Mouse (Mus musculus): ENCODE results near the gene Tent4a.

DNA sequence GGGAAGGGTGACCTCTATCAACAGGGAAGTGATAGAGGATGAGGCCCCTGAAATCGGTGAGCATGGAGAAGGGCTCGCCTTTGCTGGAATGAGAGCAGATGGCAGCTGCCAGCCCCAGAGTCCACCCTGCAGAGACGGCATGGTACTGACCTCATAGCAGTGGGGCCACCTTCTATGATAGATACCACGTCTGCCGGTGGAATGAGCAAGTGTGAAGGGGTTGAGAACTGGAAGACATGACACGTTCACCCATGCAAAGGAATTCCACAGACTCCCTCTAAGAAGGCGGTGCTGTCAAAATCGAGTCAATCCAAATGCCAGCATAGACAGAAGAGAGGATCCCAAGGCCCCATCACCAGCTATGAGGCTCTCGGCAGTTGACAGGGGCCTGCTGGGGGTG is 19.8 kb upstream of the Tent4a start:
- TF ChIP-seq CTCF (IDR thresholded peaks at IDR 0.05; ENCODE audit: extremely low read depth, insufficient read length, insufficient replicate concordance, low read depth, low read length) (no peak), POLR2A (IDR thresholded peaks at IDR 0.05; ENCODE audit: low read depth, low read length) (no peak)
